12 mouse cellular contexts compared by ENCODE assay signal in genomic region chr16:22061555-22062160, GRCm38 (mm10). TPM values are rescaled to one million over a fixed set of nuclear protein-coding genes. Genes with fewer than 3 reads are reported as not detected.
DNase-seq lines count a peak whose midpoint lies in the region; ATAC-seq and TF ChIP-seq lines count a peak whose summit lies in the region.
"Had no signal": no experiment of that assay in that cellular context is flagged by ENCODE, and none has a peak within 500 bp of the region (broad histone marks: within the 10 kb centered on the region; RNA-seq: fewer than 3 reads in every experiment).

No protein-coding gene starts in this region.

- no peak overlapping the region for H3K4me3 ChIP-seq in embryonic facial prominence, embryonic 12.5 days
- no peak overlapping the region for H3K4me3 ChIP-seq in embryonic facial prominence, embryonic 10.5 days
- H3K4me3 ChIP-seq in G1E (ENCODE audit: low read depth, low read length): no peak overlapping the region; the same call in 1 of the 2 replicates
- no peak overlapping the region for H3K4me3 ChIP-seq in forebrain, embryonic 10.5 days
- H3K4me3 ChIP-seq: limb, embryonic 13.5 days had no signal

- no peak overlapping the region for H3K9ac ChIP-seq in embryonic facial prominence, embryonic 12.5 days

- 84% methylated on average over 14 of the region's 14 CpGs for WGBS in embryonic facial prominence, embryonic 12.5 days
- 88% methylated on average over 14 of the region's 14 CpGs for WGBS in embryonic facial prominence, embryonic 10.5 days
- 90% methylated on average over 14 of the region's 14 CpGs for WGBS in forebrain, embryonic 10.5 days

- peaks cover 75% of the 10 kb centered on the region for H3K36me3 ChIP-seq in embryonic facial prominence, embryonic 12.5 days
- H3K36me3 ChIP-seq in embryonic facial prominence, embryonic 10.5 days (replicated peaks): peaks cover 99% of the 10 kb centered on the region
- H3K36me3 ChIP-seq in G1E (replicated peaks): no peaks in the 10 kb centered on the region
- H3K36me3 ChIP-seq in forebrain, embryonic 10.5 days (replicated peaks): peaks cover 96% of the 10 kb centered on the region

- H3K27ac ChIP-seq in embryonic facial prominence, embryonic 12.5 days: no peak overlapping the region
- H3K27ac ChIP-seq in embryonic facial prominence, embryonic 10.5 days (replicated peaks): no peak overlapping the region
- H3K27ac ChIP-seq in forebrain, embryonic 10.5 days: no peak overlapping the region
- H3K27ac ChIP-seq: limb, embryonic 13.5 days had no signal

- no peaks in the 10 kb centered on the region for H3K9me3 ChIP-seq in embryonic facial prominence, embryonic 12.5 days
- no peaks in the 10 kb centered on the region for H3K9me3 ChIP-seq in embryonic facial prominence, embryonic 10.5 days
- H3K9me3 ChIP-seq in G1E (replicated peaks): no peaks in the 10 kb centered on the region
- no peaks in the 10 kb centered on the region for H3K9me3 ChIP-seq in forebrain, embryonic 10.5 days
- H3K9me3 ChIP-seq: limb, embryonic 13.5 days had no signal

- TF ChIP-seq CTCF in G1E (IDR thresholded peaks at IDR 0.05; ENCODE audit: low read depth, low read length): no peak

- no peak overlapping the region for H3K4me2 ChIP-seq in embryonic facial prominence, embryonic 12.5 days (replicated peaks)
- H3K4me2 ChIP-seq: limb, embryonic 13.5 days had no signal

- H3K4me1 ChIP-seq in embryonic facial prominence, embryonic 12.5 days: no peaks in the 10 kb centered on the region
- H3K4me1 ChIP-seq in embryonic facial prominence, embryonic 10.5 days: no peaks in the 10 kb centered on the region
- peaks cover 14% of the 10 kb centered on the region for H3K4me1 ChIP-seq in G1E (ENCODE audit: insufficient read depth, low read depth, low read length)
- no peaks in the 10 kb centered on the region for H3K4me1 ChIP-seq in forebrain, embryonic 10.5 days
- H3K4me1 ChIP-seq: limb, embryonic 13.5 days had no signal

- 0 out of 2 replicates have a peak, but pooled peaks have one; percentile 26 for ATAC-seq in embryonic facial prominence, embryonic 12.5 days (ENCODE audit: insufficient number of reproducible peaks, insufficient read depth, low FRiP score, low TSS enrichment)
- ATAC-seq in G1E (ENCODE audit: extremely low read depth, insufficient number of reproducible peaks, low FRiP score, poor library complexity, severe bottlenecking): no peak
- ATAC-seq in inflammation-experienced regulatory T-cells, adult 6 months: peak; percentile 32
- peak; percentile 71 for ATAC-seq in neutrophil, adult 5-6 weeks (ENCODE audit: extremely low read depth, insufficient number of reproducible peaks, low FRiP score, poor library complexity, severe bottlenecking)

- no peak for DNase-seq in embryonic facial prominence, embryonic 10.5 days (ENCODE audit: low spot score)
- peak; percentile 6 for DNase-seq in G1E (ENCODE audit: low spot score)
- no peak for DNase-seq in left cerebral cortex, adult 8-10 months (ENCODE audit: low spot score in 2 of 2)
- DNase-seq in kidney, postnatal 25 days: no peak
- DNase-seq in forebrain, embryonic 10.5 days (ENCODE audit: extremely low spot score, low spot score): no peak
- DNase-seq: gastrocnemius, postnatal 14 days; kidney, adult 11 months; lung, postnatal 36 days had no signal

- H3K27me3 ChIP-seq in embryonic facial prominence, embryonic 12.5 days: no peaks in the 10 kb centered on the region
- no peaks in the 10 kb centered on the region for H3K27me3 ChIP-seq in embryonic facial prominence, embryonic 10.5 days (replicated peaks; ENCODE audit: low read depth, poor library complexity, severe bottlenecking)
- peaks cover 30% of the 10 kb centered on the region for H3K27me3 ChIP-seq in G1E (ENCODE audit: insufficient read depth, low read length)
- H3K27me3 ChIP-seq in forebrain, embryonic 10.5 days (ENCODE audit: poor library complexity, severe bottlenecking): no peaks in the 10 kb centered on the region
- H3K27me3 ChIP-seq: limb, embryonic 13.5 days had no signal

RNA-seq across cellular contexts. Expression of gene Senp2, which starts 52.4 kb away (rescaled TPM):
- polyA plus RNA-seq in embryonic facial prominence, embryonic 12.5 days (2016; fragmentation: Nextera tagmentation; extraction: Ambion mirVana): 62.7 and 68.3 TPM in 2 replicates
- polyA plus RNA-seq in embryonic facial prominence, embryonic 10.5 days (2016; fragmentation: Nextera tagmentation; extraction: Ambion mirVana): 69.1 and 69.8 TPM in 2 replicates
- 104 and 111 TPM in 2 replicates for total RNA-seq in G1E (2014; fragmentation: Nextera tagmentation)
- total RNA-seq in G1E (2017): 34.6 and 45.1 TPM in 2 replicates
- 15.6 and 16.3 TPM in 2 replicates for polyA plus RNA-seq in G1E (2012)
- polyA plus RNA-seq in inflammation-experienced regulatory T-cells, adult 6 months (2017; shearing (Covaris generic)): 10 to 100 TPM; 13.8 to 19.4 (median 16.1) TPM
- 109 TPM in 2 replicates for total RNA-seq in neutrophil, adult 5-6 weeks (2017)
- 100 to 1,000 TPM in 1 of 4 experiments, 10 to 100 TPM in 3; 89.7 to 101 (median 95.2) TPM for total RNA-seq in left cerebral cortex, adult 8-10 months (2022)
- polyA plus RNA-seq in forebrain, embryonic 10.5 days (2016; fragmentation: Nextera tagmentation; extraction: Ambion mirVana): 70.5 and 72.1 TPM in 2 replicates
